ENCODE assay signal across 35 mouse cellular contexts in the genomic region with DNA sequence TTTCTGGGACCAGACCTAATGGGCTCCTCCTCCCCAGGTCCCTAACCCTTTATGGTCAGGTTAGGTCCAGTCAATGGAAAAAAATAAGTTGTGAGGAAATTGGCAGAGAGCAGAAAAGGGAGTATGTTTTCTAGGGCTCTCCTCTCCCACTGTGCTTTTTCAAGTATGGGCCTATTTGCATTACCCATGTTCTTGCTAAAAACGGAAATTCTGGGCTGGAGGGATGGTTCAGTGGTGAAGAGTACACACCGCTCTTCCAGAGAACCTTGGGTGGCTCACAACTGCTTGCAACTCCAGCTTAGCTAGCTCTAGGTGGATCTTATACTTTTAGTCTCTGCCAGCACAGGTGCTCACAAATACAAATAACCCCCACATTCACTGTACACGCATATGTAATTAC.
"Had no signal": no experiment of that assay in that cellular context is flagged by ENCODE, and none has a peak within 500 bp of the region (broad histone marks: within the 10 kb centered on the region; RNA-seq: fewer than 3 reads in every experiment).

No protein-coding gene starts in this region.

- H3K9me3 ChIP-seq: heart, embryonic 10.5 days; heart, embryonic 12.5 days; heart, embryonic 13.5 days; heart, embryonic 15.5 days; hindbrain, embryonic 10.5 days; hindbrain, embryonic 12.5 days; hindbrain, embryonic 13.5 days; hindbrain, embryonic 15.5 days; intestine, embryonic 15.5 days; kidney, embryonic 15.5 days had no signal

- H3K4me2 ChIP-seq: heart, embryonic 11.5 days; heart, embryonic 12.5 days; heart, embryonic 13.5 days; heart, embryonic 15.5 days; hindbrain, embryonic 12.5 days; hindbrain, embryonic 13.5 days; hindbrain, embryonic 14.5 days; hindbrain, embryonic 15.5 days; intestine, embryonic 15.5 days; kidney, embryonic 15.5 days had no signal

- ATAC-seq: hindbrain, embryonic 16.5 days; hindbrain, postnatal 0 days; inflammation-experienced regulatory T-cells, adult 6 months; intestine, embryonic 15.5 days; intestine, embryonic 16.5 days; intestine, postnatal 0 days had no signal

- H3K4me3 ChIP-seq: heart, embryonic 10.5 days; heart, embryonic 12.5 days; heart, embryonic 13.5 days; heart, embryonic 15.5 days; hindbrain, embryonic 10.5 days; hindbrain, embryonic 12.5 days; hindbrain, embryonic 13.5 days; hindbrain, embryonic 15.5 days; intestine, embryonic 15.5 days; kidney, embryonic 15.5 days; layer of hippocampus, adult 2 months had no signal

- H3K27me3 ChIP-seq: heart, embryonic 12.5 days; heart, embryonic 13.5 days; heart, embryonic 15.5 days; hindbrain, embryonic 12.5 days; hindbrain, embryonic 13.5 days; hindbrain, embryonic 15.5 days; intestine, embryonic 15.5 days; kidney, embryonic 15.5 days had no signal

- DNase-seq: heart, postnatal 10 days; heart, postnatal 14 days; heart, postnatal 36 days; heart, postnatal 4 days; kidney, adult 11 months; kidney, adult 18-20 months; kidney, adult 2 months; kidney, adult 8-10 months; kidney, adult 9 months; kidney, postnatal 10 days; kidney, postnatal 14 days; kidney, postnatal 25 days; kidney, postnatal 36 days; kidney, postnatal 4 days; layer of hippocampus, adult 9-11 months; layer of hippocampus, postnatal 36 days had no signal

- H3K36me3 ChIP-seq: heart, embryonic 10.5 days; heart, embryonic 12.5 days; heart, embryonic 13.5 days; heart, embryonic 15.5 days; hindbrain, embryonic 10.5 days; hindbrain, embryonic 12.5 days; hindbrain, embryonic 13.5 days; hindbrain, embryonic 15.5 days; intestine, embryonic 15.5 days; kidney, embryonic 15.5 days had no signal

- H3K4me1 ChIP-seq: hindbrain, embryonic 10.5 days; hindbrain, embryonic 12.5 days; hindbrain, embryonic 13.5 days; hindbrain, embryonic 15.5 days; intestine, embryonic 15.5 days had no signal

- H3K9ac ChIP-seq: heart, embryonic 12.5 days; heart, embryonic 13.5 days; heart, embryonic 15.5 days; hindbrain, embryonic 12.5 days; hindbrain, embryonic 13.5 days; hindbrain, embryonic 14.5 days; hindbrain, embryonic 15.5 days; intestine, embryonic 15.5 days; kidney, embryonic 15.5 days had no signal

- H3K27ac ChIP-seq: heart, embryonic 10.5 days; heart, embryonic 13.5 days; heart, embryonic 15.5 days; hindbrain, embryonic 10.5 days; hindbrain, embryonic 12.5 days; hindbrain, embryonic 13.5 days; hindbrain, embryonic 14.5 days; hindbrain, embryonic 15.5 days; hindbrain, postnatal 0 days; intestine, embryonic 15.5 days; kidney, embryonic 15.5 days; kidney, postnatal 0 days; layer of hippocampus, adult 2 months had no signal
